ENCODE assay signal across 8 mouse cellular contexts in the genomic region with DNA sequence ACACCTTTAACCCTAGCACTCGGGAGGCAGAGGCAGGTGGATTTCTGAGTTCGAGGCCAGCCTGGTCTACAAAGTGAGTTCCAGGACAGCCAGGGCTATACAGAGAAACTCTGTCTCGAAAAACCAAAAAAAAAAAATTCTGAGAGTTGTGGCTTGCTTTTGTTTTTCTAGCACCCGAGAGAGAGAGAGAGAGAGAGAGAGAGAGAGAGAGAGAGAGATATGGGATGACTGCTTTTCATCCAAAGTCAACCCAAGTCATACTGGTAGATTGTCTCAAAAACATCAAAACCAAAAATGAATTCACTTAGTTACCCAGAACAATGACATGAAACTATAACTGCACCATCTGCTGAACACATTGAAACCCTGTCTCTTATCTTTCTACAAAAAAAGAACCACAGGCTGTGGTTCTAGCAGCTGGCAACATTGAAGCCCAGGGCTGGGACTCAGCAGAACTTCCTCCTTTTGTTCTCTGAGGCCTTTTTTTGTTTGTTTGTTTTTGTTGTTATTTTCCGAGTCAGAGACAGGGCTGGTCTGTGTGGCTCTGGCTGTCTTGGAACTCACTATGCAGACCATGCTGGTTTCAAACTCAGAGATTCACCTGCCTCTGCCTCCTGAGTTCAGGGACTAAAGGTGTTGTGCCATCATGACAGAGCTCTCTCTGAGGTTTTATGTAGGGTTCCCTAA. TPM values are rescaled to one million over a fixed set of nuclear protein-coding genes. Genes with fewer than 3 reads are reported as not detected.
A peak's percentile ranks its signal among the peaks of the same experiment; 100 is the strongest.
DNase-seq lines count a peak whose midpoint lies in the region; ATAC-seq and TF ChIP-seq lines count a peak whose summit lies in the region.

No protein-coding gene starts in this region.

- H3K4me3 ChIP-seq in spleen, adult 2 months (ENCODE audit: extremely low read depth, insufficient read depth, insufficient read length): peak overlapping the region; percentile 27; the same call in 1 of the 2 replicates
- peak overlapping the region; percentile 43; the same call in 1 of the 2 replicates for H3K4me3 ChIP-seq in forebrain, postnatal 0 days (ENCODE audit: low read depth, low read length)
- H3K4me3 ChIP-seq in limb, embryonic 11.5 days (ENCODE audit: low read depth, low read length): peak overlapping the region; percentile 42
- peak overlapping the region; percentile 46 for H3K4me3 ChIP-seq in neural tube, embryonic 13.5 days

- H3K27me3 ChIP-seq in spleen, adult 2 months (ENCODE audit: control insufficient read depth, insufficient read depth, low read length): no peaks in the 10 kb centered on the region
- H3K27me3 ChIP-seq in forebrain, postnatal 0 days (ENCODE audit: insufficient read depth, low read length): no peaks in the 10 kb centered on the region
- no peaks in the 10 kb centered on the region for H3K27me3 ChIP-seq in limb, embryonic 11.5 days (ENCODE audit: control insufficient read depth, insufficient read depth, low read length)
- H3K27me3 ChIP-seq in neural tube, embryonic 13.5 days: no peaks in the 10 kb centered on the region

- no peak for TF ChIP-seq CTCF in spleen, adult 2 months (IDR thresholded peaks at IDR 0.05; ENCODE audit: extremely low read depth, insufficient read depth, insufficient read length, insufficient replicate concordance)
- no peak for TF ChIP-seq CTCF in forebrain, postnatal 0 days (IDR thresholded peaks at IDR 0.05; ENCODE audit: low read depth)

- WGBS in spleen, adult 2 months: 28% methylated on average over 5 of the region's 5 CpGs
- WGBS in forebrain, postnatal 0 days: 73% methylated on average over 5 of the region's 5 CpGs
- WGBS in limb, embryonic 11.5 days: 78% methylated on average over 5 of the region's 5 CpGs
- 73% methylated on average over 5 of the region's 5 CpGs for WGBS in neural tube, embryonic 13.5 days

- no peaks in the 10 kb centered on the region for H3K9me3 ChIP-seq in forebrain, postnatal 0 days (ENCODE audit: low read length)
- no peaks in the 10 kb centered on the region for H3K9me3 ChIP-seq in limb, embryonic 11.5 days (ENCODE audit: control insufficient read depth, low read length)
- H3K9me3 ChIP-seq in neural tube, embryonic 13.5 days: no peaks in the 10 kb centered on the region

- peak overlapping the region; percentile 64 for H3K4me2 ChIP-seq in forebrain, postnatal 0 days (ENCODE audit: low read depth)
- peak overlapping the region; percentile 51 for H3K4me2 ChIP-seq in limb, embryonic 11.5 days (ENCODE audit: low read depth, severe bottlenecking)
- H3K4me2 ChIP-seq in neural tube, embryonic 13.5 days: peak overlapping the region; percentile 65

- H3K4me1 ChIP-seq in spleen, adult 2 months (ENCODE audit: control insufficient read depth, insufficient read depth, insufficient read length): peaks cover 10% of the 10 kb centered on the region
- H3K4me1 ChIP-seq in forebrain, postnatal 0 days (ENCODE audit: insufficient read depth): peaks cover 6% of the 10 kb centered on the region; the same call in 1 of the 2 replicates
- H3K4me1 ChIP-seq in limb, embryonic 11.5 days (ENCODE audit: control insufficient read depth, insufficient read depth, low read length): no peaks in the 10 kb centered on the region
- peaks cover 26% of the 10 kb centered on the region for H3K4me1 ChIP-seq in neural tube, embryonic 13.5 days (replicated peaks)

- peak overlapping the region; percentile 82 for H3K27ac ChIP-seq in spleen, adult 2 months (ENCODE audit: insufficient read depth, low read length)
- 0 out of 2 replicates have a peak overlapping the region, but pooled peaks have one; percentile 10 for H3K27ac ChIP-seq in forebrain, postnatal 0 days (ENCODE audit: low read depth, low read length)
- H3K27ac ChIP-seq in limb, embryonic 11.5 days (replicated peaks; ENCODE audit: low read depth, low read length): no peak overlapping the region
- 0 out of 2 replicates have a peak overlapping the region, but pooled peaks have one; percentile 9 for H3K27ac ChIP-seq in neural tube, embryonic 13.5 days (replicated peaks)

- peaks cover 9% of the 10 kb centered on the region for H3K36me3 ChIP-seq in spleen, adult 2 months (ENCODE audit: control insufficient read depth, insufficient read depth, low read length)
- no peaks in the 10 kb centered on the region for H3K36me3 ChIP-seq in forebrain, postnatal 0 days (ENCODE audit: insufficient read depth)
- no peaks in the 10 kb centered on the region for H3K36me3 ChIP-seq in limb, embryonic 11.5 days (ENCODE audit: control insufficient read depth, insufficient read depth, low read length)
- peaks cover 8% of the 10 kb centered on the region; the same call in 1 of the 2 replicates for H3K36me3 ChIP-seq in neural tube, embryonic 13.5 days

- peak in 1 of 2 experiments; percentile 38 for DNase-seq in spleen, adult 2 months (ENCODE audit: low read depth in 1 of 2, low spot score in 2 of 2)
- no peak for DNase-seq in spleen, adult 18-20 months
- DNase-seq in forebrain, postnatal 0 days: no peak
- DNase-seq in limb, embryonic 11.5 days (ENCODE audit: low spot score): no peak
- no peak for DNase-seq in cerebellum, postnatal 36 days
- no peak for DNase-seq in adrenal gland, postnatal 14 days
- DNase-seq in adrenal gland, adult 8-10 months: no peak

- no peak for ATAC-seq in forebrain, postnatal 0 days
- ATAC-seq in limb, embryonic 11.5 days (ENCODE audit: insufficient number of reproducible peaks, low FRiP score, low TSS enrichment, low read depth): no peak
- ATAC-seq in neural tube, embryonic 13.5 days (ENCODE audit: low read depth): no peak

- no peak for TF ChIP-seq POLR2A in spleen, adult 2 months (IDR thresholded peaks at IDR 0.05; ENCODE audit: low read depth, low read length)

- no peak overlapping the region for H3K9ac ChIP-seq in forebrain, postnatal 0 days
- H3K9ac ChIP-seq in limb, embryonic 11.5 days (ENCODE audit: low read length): no peak overlapping the region; the same call in 1 of the 2 replicates
- H3K9ac ChIP-seq in neural tube, embryonic 13.5 days: peak overlapping the region; percentile 64

RNA-seq across cellular contexts. Expression of a gene that starts 0.6 kb away (rescaled TPM):
- polyA plus RNA-seq in spleen, adult 2 months (2012; rRNA removed): 170 and 215 TPM in 2 replicates
- total RNA-seq in forebrain, postnatal 0 days (2014; rRNA removed): 21.5 and 22.3 TPM in 2 replicates
- 69.9 and 90.9 TPM in 2 replicates for polyA plus RNA-seq in forebrain, postnatal 0 days (2015; fragmentation: Nextera tagmentation; extraction: Ambion mirVana)
- 79.5 and 80.9 TPM in 2 replicates for polyA plus RNA-seq in limb, embryonic 11.5 days (2014; fragmentation: Nextera tagmentation; extraction: Ambion mirVana)
- polyA plus RNA-seq in neural tube, embryonic 13.5 days (2015; fragmentation: Nextera tagmentation; extraction: Ambion mirVana): 88.7 and 100.0 TPM in 2 replicates
- total RNA-seq in adrenal gland, postnatal 14 days (2021): 75.6 and 89.5 TPM in 2 replicates
- total RNA-seq in adrenal gland, adult 8-10 months (2022): 100 to 1,000 TPM in 2 of 4 experiments, 10 to 100 TPM in 2; 71.8 to 170 (median 96.4) TPM

RNA-seq across cellular contexts. Expression of a gene that starts 12.1 kb away (rescaled TPM):
- 378 and 426 TPM in 2 replicates for polyA plus RNA-seq in spleen, adult 2 months (2012; rRNA removed)
- total RNA-seq in forebrain, postnatal 0 days (2014; rRNA removed): 134 and 154 TPM in 2 replicates
- 102 and 103 TPM in 2 replicates for polyA plus RNA-seq in forebrain, postnatal 0 days (2015; fragmentation: Nextera tagmentation; extraction: Ambion mirVana)
- polyA plus RNA-seq in limb, embryonic 11.5 days (2014; fragmentation: Nextera tagmentation; extraction: Ambion mirVana): 284 and 287 TPM in 2 replicates
- polyA plus RNA-seq in neural tube, embryonic 13.5 days (2015; fragmentation: Nextera tagmentation; extraction: Ambion mirVana): 137 and 142 TPM in 2 replicates
- 726 and 812 TPM in 2 replicates for total RNA-seq in adrenal gland, postnatal 14 days (2021)
- 100 to 1,000 TPM; 594 to 678 (median 630) TPM for total RNA-seq in adrenal gland, adult 8-10 months (2022)

RNA-seq across cellular contexts. Expression of a gene that starts 13.0 kb away (rescaled TPM):
- polyA plus RNA-seq in spleen, adult 2 months (2012; rRNA removed): 0.56 and 0.66 TPM in 2 replicates
- total RNA-seq in forebrain, postnatal 0 days (2014; rRNA removed): 0.38 and 1.1 TPM in 2 replicates
- 0.34 and 0.65 TPM in 2 replicates for polyA plus RNA-seq in forebrain, postnatal 0 days (2015; fragmentation: Nextera tagmentation; extraction: Ambion mirVana)
- polyA plus RNA-seq in limb, embryonic 11.5 days (2014; fragmentation: Nextera tagmentation; extraction: Ambion mirVana): not detected in 2 replicates
- 0.13 and 0.76 TPM in 2 replicates for polyA plus RNA-seq in neural tube, embryonic 13.5 days (2015; fragmentation: Nextera tagmentation; extraction: Ambion mirVana)
- 1.5 and 1.6 TPM in 2 replicates for total RNA-seq in adrenal gland, postnatal 14 days (2021)
- total RNA-seq in adrenal gland, adult 8-10 months (2022): 1 to 10 TPM; 1.1 to 1.9 (median 1.6) TPM

RNA-seq across cellular contexts. Expression of a gene that starts 45.3 kb away (rescaled TPM):
- not detected in 2 replicates for polyA plus RNA-seq in spleen, adult 2 months (2012; rRNA removed)
- not detected in 2 replicates for total RNA-seq in forebrain, postnatal 0 days (2014; rRNA removed)
- polyA plus RNA-seq in forebrain, postnatal 0 days (2015; fragmentation: Nextera tagmentation; extraction: Ambion mirVana): 3.7 and 4.2 TPM in 2 replicates
- polyA plus RNA-seq in limb, embryonic 11.5 days (2014; fragmentation: Nextera tagmentation; extraction: Ambion mirVana): 6.1 TPM in 1 of 2 replicates, not detected in the other
- 8.7 and 16.2 TPM in 2 replicates for polyA plus RNA-seq in neural tube, embryonic 13.5 days (2015; fragmentation: Nextera tagmentation; extraction: Ambion mirVana)
- not detected in 2 replicates for total RNA-seq in adrenal gland, postnatal 14 days (2021)
- total RNA-seq in adrenal gland, adult 8-10 months (2022): 1 to 10 TPM in 3 of 4 experiments, not detected in 1; 3.5 to 9.2 (median 8.3) TPM

RNA-seq across cellular contexts. Expression of a gene that starts 52.2 kb away (rescaled TPM):
- 19.6 and 22.7 TPM in 2 replicates for polyA plus RNA-seq in spleen, adult 2 months (2012; rRNA removed)
- 16.4 and 22.5 TPM in 2 replicates for total RNA-seq in forebrain, postnatal 0 days (2014; rRNA removed)
- 2.0 and 2.6 TPM in 2 replicates for polyA plus RNA-seq in forebrain, postnatal 0 days (2015; fragmentation: Nextera tagmentation; extraction: Ambion mirVana)
- 11.8 and 13.3 TPM in 2 replicates for polyA plus RNA-seq in limb, embryonic 11.5 days (2014; fragmentation: Nextera tagmentation; extraction: Ambion mirVana)
- 4.3 and 6.0 TPM in 2 replicates for polyA plus RNA-seq in neural tube, embryonic 13.5 days (2015; fragmentation: Nextera tagmentation; extraction: Ambion mirVana)
- total RNA-seq in adrenal gland, postnatal 14 days (2021): 72.6 and 73.7 TPM in 2 replicates
- total RNA-seq in adrenal gland, adult 8-10 months (2022): 10 to 100 TPM; 75.8 to 97.0 (median 91.9) TPM
